Mouse (Mus musculus) CH12.LX (cell line): ENCODE results near the gene Srcin1. TPM values are rescaled to one million over a fixed set of nuclear protein-coding genes. Genes with fewer than 3 reads are reported as not detected.
A peak's percentile ranks its signal among the peaks of the same experiment; 100 is the strongest.

Experiments
- DNase-seq: peaks from one replicate; pipeline ENCODE4 v3.0.0-alpha.2; 2013; ENCODE audit errors: extremely low read depth
- H3K27ac ChIP-seq: 2 replicates; pipeline ENCODE4 v1.5.1; 2012; ENCODE audit warnings: low read depth, mild to moderate bottlenecking, control low read depth, moderate library complexity; ENCODE audit not compliant: insufficient read depth
- H3K27me3 ChIP-seq: replicated peaks from 2 replicates; pipeline ENCODE3; 2012; ENCODE audit warnings: inconsistent platforms
- H3K36me3 ChIP-seq, 2 experiments: replicated peaks in 1 of 2; 2 replicates each; pipeline versions ENCODE3 to v1.6.1; 2012; ENCODE audit warnings: inconsistent platforms in 1 of 2, low read length in 1 of 2, mild to moderate bottlenecking in 1 of 2, mixed read lengths in 1 of 2, moderate library complexity in 1 of 2; ENCODE audit not compliant: control insufficient read depth in 1 of 2, insufficient read depth in 1 of 2
- H3K4me1 ChIP-seq, 2 experiments: 2 replicates each; pipeline ENCODE4 v1.6.1; 2012; ENCODE audit warnings: inconsistent platforms in 1 of 2, moderate library complexity in 1 of 2; ENCODE audit not compliant: insufficient read depth in 2 of 2, control insufficient read depth in 1 of 2
- H3K4me2 ChIP-seq: 2 replicates; pipeline ENCODE4 v1.6.1; 2012; ENCODE audit warnings: low read depth, mild to moderate bottlenecking, control low read depth; ENCODE audit not compliant: poor library complexity, insufficient read depth, severe bottlenecking
- H3K4me3 ChIP-seq, 3 experiments: fragments of 150-350 bp in 1 of 3; sonication (generic) in 1 of 3; replicated peaks in 1 of 3; 2 replicates each; pipeline versions ENCODE3 to v1.5.1; 2011 to 2012; ENCODE audit warnings: low read depth in 2 of 3, low read length in 2 of 3, mild to moderate bottlenecking in 2 of 3, moderate library complexity in 2 of 3, control low read depth in 1 of 3, improper control_type of control experiment in 1 of 3, inconsistent platforms in 1 of 3, mixed read lengths in 1 of 3; ENCODE audit not compliant: poor library complexity in 1 of 3
- H3K79me2 ChIP-seq: replicated peaks from 2 replicates; pipeline ENCODE4 v1.6.1; 2012; ENCODE audit warnings: mild to moderate bottlenecking, moderate library complexity; ENCODE audit not compliant: control insufficient read depth, poor library complexity, insufficient read depth, severe bottlenecking; ENCODE audit errors: extremely low read depth
- H3K9ac ChIP-seq: 2 replicates; pipeline ENCODE4 v1.6.1; 2012; ENCODE audit warnings: low read depth, mild to moderate bottlenecking, control low read depth, moderate library complexity; ENCODE audit not compliant: insufficient read depth
- H3K9me3 ChIP-seq: replicated peaks from 2 replicates; pipeline ENCODE3; 2012; ENCODE audit warnings: low read length, inconsistent platforms, mixed read lengths
- BHLHE40 ChIP-seq: IDR thresholded peaks from 2 replicates; pipeline ENCODE4 v1.6.1; 2011; ENCODE audit warnings: mild to moderate bottlenecking, low read depth, low read length, improper control_type of control experiment
- CHD1 ChIP-seq: IDR thresholded peaks from 2 replicates; pipeline ENCODE4 v1.6.1; 2012; ENCODE audit warnings: low read depth, low read length, improper control_type of control experiment, inconsistent platforms
- CHD2 ChIP-seq: IDR thresholded peaks from 2 replicates; pipeline ENCODE4 v1.6.1; 2011; ENCODE audit warnings: low read length, improper control_type of control experiment
- CTCF ChIP-seq, 2 experiments: IDR thresholded peaks in 1 of 2; conservative IDR thresholded peaks in 1 of 2; 2 replicates each; pipeline ENCODE4 v1.5.1; 2011 to 2012; ENCODE audit warnings: low read depth in 2 of 2, low read length in 2 of 2, improper control_type of control experiment in 1 of 2, inconsistent platforms in 1 of 2, mild to moderate bottlenecking in 1 of 2, moderate library complexity in 1 of 2
- E2F4 ChIP-seq: IDR thresholded peaks from 2 replicates; pipeline ENCODE4 v1.6.1; 2011; ENCODE audit warnings: low read depth, low read length, improper control_type of control experiment; ENCODE audit not compliant: insufficient replicate concordance
- ELF1 ChIP-seq: IDR thresholded peaks from 2 replicates; pipeline ENCODE4 v1.6.1; 2014; ENCODE audit warnings: low read depth, mild to moderate bottlenecking, inconsistent platforms, low read length, improper control_type of control experiment
- EP300 ChIP-seq: IDR thresholded peaks from 2 replicates; pipeline ENCODE4 v1.6.1; 2011; ENCODE audit warnings: low read length, improper control_type of control experiment
- ETS1 ChIP-seq: conservative IDR thresholded peaks from 2 replicates; pipeline ENCODE4 v1.6.1; 2012; ENCODE audit warnings: low read depth, mild to moderate bottlenecking, inconsistent platforms, low read length, improper control_type of control experiment, moderate library complexity
- GABPA ChIP-seq: IDR thresholded peaks from 2 replicates; pipeline ENCODE4 v1.6.1; 2012; ENCODE audit warnings: low read depth, low read length, improper control_type of control experiment, inconsistent platforms; ENCODE audit not compliant: insufficient replicate concordance
- HCFC1 ChIP-seq: IDR thresholded peaks from 2 replicates; pipeline ENCODE4 v1.6.1; 2012; ENCODE audit warnings: low read depth, mild to moderate bottlenecking, inconsistent platforms, low read length, improper control_type of control experiment
- IRF4 ChIP-seq: IDR thresholded peaks from 2 replicates; pipeline ENCODE4 v1.6.1; 2014; ENCODE audit warnings: low read depth, mild to moderate bottlenecking, inconsistent platforms, low read length, improper control_type of control experiment
- JUN ChIP-seq: IDR thresholded peaks from 2 replicates; pipeline ENCODE4 v1.6.1; 2011; ENCODE audit warnings: low read depth, mild to moderate bottlenecking, low read length, improper control_type of control experiment, moderate library complexity; ENCODE audit not compliant: insufficient read depth
- JUND ChIP-seq: conservative IDR thresholded peaks from 2 replicates; pipeline ENCODE4 v1.6.1; 2011; ENCODE audit warnings: low read depth, low read length, improper control_type of control experiment
- KAT2A ChIP-seq: IDR thresholded peaks from 2 replicates; pipeline ENCODE4 v1.6.1; 2012; ENCODE audit warnings: low read length, improper control_type of control experiment, inconsistent platforms; ENCODE audit not compliant: insufficient replicate concordance
- MAFK ChIP-seq: IDR thresholded peaks from 2 replicates; pipeline ENCODE4 v1.6.1; 2011; ENCODE audit warnings: low read length, improper control_type of control experiment; ENCODE audit not compliant: insufficient replicate concordance
- MAX ChIP-seq: IDR thresholded peaks from 2 replicates; pipeline ENCODE4 v1.6.1; 2011; ENCODE audit warnings: low read length, improper control_type of control experiment
- MAZ ChIP-seq: IDR thresholded peaks from 2 replicates; pipeline ENCODE4 v1.6.1; 2012; ENCODE audit warnings: low read depth, mild to moderate bottlenecking, inconsistent platforms, low read length, improper control_type of control experiment, moderate library complexity
- MEF2A ChIP-seq: IDR thresholded peaks from 2 replicates; pipeline ENCODE4 v1.6.1; 2014; ENCODE audit warnings: low read depth, mild to moderate bottlenecking, inconsistent platforms, low read length, improper control_type of control experiment, borderline replicate concordance
- MXI1 ChIP-seq: IDR thresholded peaks from 2 replicates; pipeline ENCODE4 v1.6.1; 2011; ENCODE audit warnings: mild to moderate bottlenecking, low read depth, low read length, improper control_type of control experiment
- MYC ChIP-seq: IDR thresholded peaks from 2 replicates; pipeline ENCODE4 v1.6.1; 2011; ENCODE audit warnings: low read depth, mild to moderate bottlenecking, improper control_type of control experiment, low read length
- NELFE ChIP-seq: IDR thresholded peaks from 2 replicates; pipeline ENCODE4 v1.6.1; 2011; ENCODE audit warnings: low read depth, low read length, improper control_type of control experiment
- NRF1 ChIP-seq: IDR thresholded peaks from 2 replicates; pipeline ENCODE4 v1.6.1; 2014; ENCODE audit warnings: low read depth, mild to moderate bottlenecking, inconsistent platforms, low read length, improper control_type of control experiment, moderate library complexity
- PAX5 ChIP-seq: IDR thresholded peaks from 2 replicates; pipeline ENCODE4 v1.6.1; 2012; ENCODE audit warnings: low read length, inconsistent platforms, mixed read lengths
- POLR2A ChIP-seq: IDR thresholded peaks from 2 replicates; pipeline ENCODE4 v1.6.1; 2011; ENCODE audit warnings: low read depth, mild to moderate bottlenecking, improper control_type of control experiment, low read length
- POLR2AphosphoS2 ChIP-seq: IDR thresholded peaks from 2 replicates; pipeline ENCODE4 v1.6.1; 2011; ENCODE audit warnings: low read depth, low read length, improper control_type of control experiment
- RAD21 ChIP-seq: IDR thresholded peaks from 2 replicates; pipeline ENCODE4 v1.6.1; 2011; ENCODE audit warnings: low read depth, mild to moderate bottlenecking, low read length, improper control_type of control experiment, moderate library complexity
- RCOR1 ChIP-seq: conservative IDR thresholded peaks from 2 replicates; pipeline ENCODE4 v1.6.1; 2012; ENCODE audit warnings: low read depth, mild to moderate bottlenecking, inconsistent platforms, low read length, improper control_type of control experiment
- SIN3A ChIP-seq: IDR thresholded peaks from 2 replicates; pipeline ENCODE4 v1.6.1; 2012; ENCODE audit warnings: low read length, improper control_type of control experiment, inconsistent platforms
- SMC3 ChIP-seq: IDR thresholded peaks from 2 replicates; pipeline ENCODE4 v1.6.1; 2011; ENCODE audit warnings: low read depth, low read length, improper control_type of control experiment
- TBP ChIP-seq: conservative IDR thresholded peaks from 2 replicates; pipeline ENCODE4 v1.6.1; 2011; ENCODE audit warnings: low read depth, low read length, improper control_type of control experiment
- TCF12 ChIP-seq: IDR thresholded peaks from 2 replicates; pipeline ENCODE4 v1.6.1; 2014; ENCODE audit warnings: low read depth, mild to moderate bottlenecking, inconsistent platforms, low read length, improper control_type of control experiment
- UBTF ChIP-seq: IDR thresholded peaks from 2 replicates; pipeline ENCODE4 v1.6.1; 2012; ENCODE audit warnings: low read depth, mild to moderate bottlenecking, inconsistent platforms, low read length, improper control_type of control experiment, moderate library complexity
- USF1 ChIP-seq: IDR thresholded peaks from 2 replicates; pipeline ENCODE4 v1.6.1; 2014; ENCODE audit warnings: low read depth, mild to moderate bottlenecking, inconsistent platforms, low read length, improper control_type of control experiment
- USF2 ChIP-seq: conservative IDR thresholded peaks from 2 replicates; pipeline ENCODE4 v1.6.1; 2011; ENCODE audit warnings: low read depth, low read length, improper control_type of control experiment
- ZC3H11A ChIP-seq: IDR thresholded peaks from 2 replicates; pipeline ENCODE4 v1.6.1; 2012; ENCODE audit warnings: low read depth, mild to moderate bottlenecking, inconsistent platforms, low read length, improper control_type of control experiment
- ZKSCAN1 ChIP-seq: IDR thresholded peaks from 2 replicates; pipeline ENCODE4 v1.6.1; 2012; ENCODE audit warnings: low read depth, inconsistent platforms, low read length, improper control_type of control experiment, borderline replicate concordance
- ZMIZ1 ChIP-seq: IDR thresholded peaks from 2 replicates; pipeline ENCODE4 v1.6.1; 2012; ENCODE audit warnings: low read depth, mild to moderate bottlenecking, inconsistent platforms, low read length, improper control_type of control experiment
- ZNF384 ChIP-seq: IDR thresholded peaks from 2 replicates; pipeline ENCODE4 v1.6.1; 2012; ENCODE audit warnings: low read depth, low read length, improper control_type of control experiment, inconsistent platforms
- dilution Hi-C: fragments of 300-500 bp; cut with MboI; formaldehyde crosslinking; loops from 2 replicates; pipeline ENCODE4 v1.14.3; 2020; ENCODE audit warnings: low sequenced_read_pairs; ENCODE audit not compliant: extremely low pct_unique_long_range_greater_than_20kb, extremely low pct_ligation_motif_present
- in situ Hi-C: fragments of 300-500 bp; cut with MboI; formaldehyde crosslinking; loops from 3 replicates; pipeline ENCODE4 v1.14.3; 2019; ENCODE audit warnings: low sequenced_read_pairs, low pct_ligation_motif_present, low pct_unique_long_range_greater_than_20kb, mixed read lengths
- polyA plus RNA-seq: library from polyadenylated mRNA; unstranded; fragments of >175 nt; gene quantifications from 2 replicates; pipeline ENCODE4 v1.2.1, GENCODE M21; 2012; ENCODE audit warnings: low read depth; ENCODE audit not compliant: insufficient read length
- total RNA-seq, 2 experiments: library from RNA; depleted of rRNA; stranded (reverse); fragments of 300-350 nt in 1 of 2; fragments of >200 nt in 1 of 2; gene quantifications; 2 replicates each; pipeline ENCODE4 v1.2.3; 2012 to 2014

Srcin1 gene
- total and polyA plus RNA-seq, 3 experiments: 0.08 to 0.09 TPM; not detected in 1

DNA sequence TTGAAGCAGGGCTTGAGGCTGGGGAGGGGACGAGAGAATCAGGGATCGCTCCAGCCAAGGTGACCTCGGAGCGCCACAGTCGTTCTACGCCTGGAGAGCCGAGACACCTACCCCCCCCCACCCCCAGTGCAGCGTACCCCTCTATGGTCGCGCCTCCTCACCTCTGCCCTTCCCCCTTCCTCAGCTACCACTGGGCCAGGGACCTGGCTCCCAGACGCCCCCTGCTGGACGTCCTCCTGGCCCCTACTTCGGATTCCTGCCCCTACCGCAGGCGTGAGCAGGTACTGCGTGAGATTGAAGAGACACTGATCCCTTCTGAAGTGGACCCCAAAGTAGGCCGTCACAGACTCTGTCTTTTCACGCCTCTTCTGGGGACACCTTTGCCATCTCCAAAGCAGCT lies 348 bp downstream of the Srcin1 start:
- peak; percentile 88 for DNase-seq
- Histone ChIP-seq H3K79me2 (no peaks in the 10 kb centered on the region), H3K4me2 (peak overlapping the region; percentile 99)
- TF ChIP-seq ZMIZ1: no peak
- no peak for TF ChIP-seq JUN
- no peak for TF ChIP-seq USF2
- peak; percentile 88 for TF ChIP-seq CHD2
- no peak for TF ChIP-seq ZNF384
- TF ChIP-seq RAD21: peak; percentile 65
- no peak for TF ChIP-seq E2F4
- 0 out of 2 replicates have a peak, but pooled peaks have one; percentile 24 for TF ChIP-seq MAX
- no peak for TF ChIP-seq RCOR1
- no peak for TF ChIP-seq NELFE
- TF ChIP-seq MXI1: no peak
- TF ChIP-seq SMC3: peak; percentile 95
- TF ChIP-seq IRF4: peak; percentile 56; the same call in 1 of the 2 replicates
- TF ChIP-seq USF1: no peak
- no peak for TF ChIP-seq ETS1
- 0 out of 2 replicates have a peak, but pooled peaks have one; percentile 9 for TF ChIP-seq UBTF
- no peak for TF ChIP-seq POLR2AphosphoS2
- TF ChIP-seq MYC: no peak
- no peak for TF ChIP-seq KAT2A
- TF ChIP-seq JUND: no peak
- no peak for TF ChIP-seq ELF1
- TF ChIP-seq CTCF (conservative IDR thresholded peaks at IDR 0.05 in 1 of 2, IDR thresholded peaks at IDR 0.05 in 1 of 2; ENCODE audit: low read depth in 2 of 2, low read length in 2 of 2): peak; percentile 67 to 98
- no peak for TF ChIP-seq ZKSCAN1
- peak; percentile 52 for TF ChIP-seq NRF1
- no peak; the same call in 1 of the 2 replicates for TF ChIP-seq ZC3H11A
- TF ChIP-seq HCFC1: peak; percentile 19; the same call in 1 of the 2 replicates
- no peak for TF ChIP-seq SIN3A
- TF ChIP-seq MAZ: no peak; the same call in none of the 2 replicates
- TF ChIP-seq MEF2A: no peak
- TF ChIP-seq PAX5: no peak
- TF ChIP-seq BHLHE40: no peak
- TF ChIP-seq MAFK: no peak
- no peak for TF ChIP-seq GABPA
- no peak for TF ChIP-seq TBP
- TF ChIP-seq TCF12: no peak
- no peak for TF ChIP-seq EP300
- TF ChIP-seq CHD1: no peak
- no peak for TF ChIP-seq POLR2A
- TF ChIP-seq, all 38 proteins: peak for 9
- H3K27me3 ChIP-seq: peaks cover 97% of the 10 kb centered on the region
- in situ Hi-C loops (loop anchor here (5.0 kb wide), 1 partner anchor 47 kb away; no protein-coding TSS in a partner anchor), dilution Hi-C loops (no loop called here)
- no peak overlapping the region for H3K27ac ChIP-seq
- peak overlapping the region; percentile 43 to 58 (median 47) for H3K4me3 ChIP-seq
- H3K9ac ChIP-seq: peak overlapping the region; percentile 45
- no peaks in the 10 kb centered on the region for H3K36me3 ChIP-seq
- no peaks in the 10 kb centered on the region for H3K9me3 ChIP-seq
- peaks cover 5 to 10% of the 10 kb centered on the region in 2 experiments; a peak in 2 of 4 replicates for H3K4me1 ChIP-seq
